8 mouse cellular contexts compared by ENCODE assay signal in genomic region chr8:110808495-110809472, GRCm38 (mm10). TPM values are rescaled to one million over a fixed set of nuclear protein-coding genes. Genes with fewer than 3 reads are reported as not detected.
DNase-seq lines count a peak whose midpoint lies in the region; ATAC-seq and TF ChIP-seq lines count a peak whose summit lies in the region.

No protein-coding gene starts in this region.

- no peaks in the 10 kb centered on the region for H3K27me3 ChIP-seq in hindbrain, embryonic 15.5 days
- no peaks in the 10 kb centered on the region for H3K27me3 ChIP-seq in hindbrain, embryonic 14.5 days (ENCODE audit: control insufficient read depth, insufficient read depth, low read length)
- no peaks in the 10 kb centered on the region for H3K27me3 ChIP-seq in embryonic facial prominence, embryonic 13.5 days
- H3K27me3 ChIP-seq in neural tube, embryonic 15.5 days (replicated peaks): no peaks in the 10 kb centered on the region

- 0 out of 2 replicates have a peak overlapping the region, but pooled peaks have one; percentile 15 for H3K27ac ChIP-seq in hindbrain, embryonic 15.5 days (replicated peaks)
- no peak overlapping the region for H3K27ac ChIP-seq in hindbrain, embryonic 14.5 days
- peak overlapping the region; percentile 50; the same call in 1 of the 2 replicates for H3K27ac ChIP-seq in ES-E14 (ENCODE audit: insufficient read depth, low read depth, low read length, poor library complexity, severe bottlenecking)
- H3K27ac ChIP-seq in embryonic facial prominence, embryonic 13.5 days: peak overlapping the region; percentile 77
- H3K27ac ChIP-seq in neural tube, embryonic 15.5 days (replicated peaks): 0 out of 2 replicates have a peak overlapping the region, but pooled peaks have one; percentile 6

- H3K4me1 ChIP-seq in hindbrain, embryonic 15.5 days (replicated peaks): no peaks in the 10 kb centered on the region
- H3K4me1 ChIP-seq in hindbrain, embryonic 14.5 days (replicated peaks; ENCODE audit: control insufficient read depth, insufficient read depth, low read length): no peaks in the 10 kb centered on the region
- H3K4me1 ChIP-seq in ES-E14 (ENCODE audit: control insufficient read depth in 2 of 2, insufficient read depth in 2 of 2, low read length in 2 of 2, poor library complexity in 1 of 2): peaks cover 0 to 12% of the 10 kb centered on the region in 2 experiments; a peak in 2 of 4 replicates
- H3K4me1 ChIP-seq in embryonic facial prominence, embryonic 13.5 days: peaks cover 31% of the 10 kb centered on the region
- no peaks in the 10 kb centered on the region for H3K4me1 ChIP-seq in neural tube, embryonic 15.5 days

- WGBS in hindbrain, embryonic 15.5 days: 64% methylated on average over 13 of the region's 13 CpGs
- WGBS in hindbrain, embryonic 14.5 days: 61% methylated on average over 13 of the region's 13 CpGs
- WGBS in embryonic facial prominence, embryonic 13.5 days: 43% methylated on average over 13 of the region's 13 CpGs
- 65% methylated on average over 13 of the region's 13 CpGs for WGBS in neural tube, embryonic 15.5 days

- in situ Hi-C loops in ES-E14 (cut with MboI; ENCODE audit: low sequenced_read_pairs in 2 of 2, unreplicated experiment in 2 of 2): no loop called here

- no peaks in the 10 kb centered on the region for H3K9me3 ChIP-seq in hindbrain, embryonic 15.5 days
- H3K9me3 ChIP-seq in hindbrain, embryonic 14.5 days (ENCODE audit: control insufficient read depth, low read length): no peaks in the 10 kb centered on the region
- no peaks in the 10 kb centered on the region for H3K9me3 ChIP-seq in ES-E14 (ENCODE audit: control insufficient read depth, insufficient read depth, low read depth, low read length)
- H3K9me3 ChIP-seq in embryonic facial prominence, embryonic 13.5 days: no peaks in the 10 kb centered on the region
- no peaks in the 10 kb centered on the region for H3K9me3 ChIP-seq in neural tube, embryonic 15.5 days (replicated peaks)

- H3K4me3 ChIP-seq in hindbrain, embryonic 15.5 days: no peak overlapping the region
- H3K4me3 ChIP-seq in hindbrain, embryonic 14.5 days (replicated peaks; ENCODE audit: low read length): no peak overlapping the region
- no peak overlapping the region for H3K4me3 ChIP-seq in ES-E14 (ENCODE audit: insufficient read depth in 1 of 2, low read depth in 1 of 2, low read length in 2 of 2, poor library complexity in 1 of 2, severe bottlenecking in 1 of 2)
- H3K4me3 ChIP-seq in embryonic facial prominence, embryonic 13.5 days: no peak overlapping the region
- no peak overlapping the region for H3K4me3 ChIP-seq in neural tube, embryonic 15.5 days (replicated peaks)

- peaks cover 52% of the 10 kb centered on the region for H3K36me3 ChIP-seq in hindbrain, embryonic 15.5 days
- H3K36me3 ChIP-seq in hindbrain, embryonic 14.5 days (replicated peaks; ENCODE audit: control insufficient read depth, insufficient read depth): peaks cover 56% of the 10 kb centered on the region
- H3K36me3 ChIP-seq in ES-E14 (ENCODE audit: control insufficient read depth, insufficient read depth, low read length, poor library complexity, severe bottlenecking): peaks cover 39% of the 10 kb centered on the region
- H3K36me3 ChIP-seq in embryonic facial prominence, embryonic 13.5 days: peaks cover 50% of the 10 kb centered on the region
- H3K36me3 ChIP-seq in neural tube, embryonic 15.5 days: peaks cover 52% of the 10 kb centered on the region

- no peak overlapping the region for H3K4me2 ChIP-seq in hindbrain, embryonic 15.5 days
- H3K4me2 ChIP-seq in hindbrain, embryonic 14.5 days (replicated peaks): no peak overlapping the region
- no peak overlapping the region for H3K4me2 ChIP-seq in embryonic facial prominence, embryonic 13.5 days
- no peak overlapping the region for H3K4me2 ChIP-seq in neural tube, embryonic 15.5 days

- H3K9ac ChIP-seq in hindbrain, embryonic 15.5 days: no peak overlapping the region
- H3K9ac ChIP-seq in hindbrain, embryonic 14.5 days: no peak overlapping the region
- no peak overlapping the region for H3K9ac ChIP-seq in ES-E14 (ENCODE audit: insufficient read depth, low read depth, low read length, poor library complexity, severe bottlenecking)
- 0 out of 2 replicates have a peak overlapping the region, but pooled peaks have one; percentile 4 for H3K9ac ChIP-seq in embryonic facial prominence, embryonic 13.5 days
- no peak overlapping the region for H3K9ac ChIP-seq in neural tube, embryonic 15.5 days (replicated peaks)

- no peak for DNase-seq in hindbrain, embryonic 14.5 days (ENCODE audit: low spot score)
- DNase-seq in ES-E14 (ENCODE audit: low read depth, low spot score): no peak
- DNase-seq in kidney, adult 11 months: peak; percentile 51
- no peak for DNase-seq in T-cell, adult 2 months (ENCODE audit: low spot score)
- DNase-seq in adrenal gland, postnatal 25 days: no peak

- no peak for ATAC-seq in hindbrain, embryonic 15.5 days (ENCODE audit: low FRiP score, low read depth)
- no peak for ATAC-seq in hindbrain, embryonic 14.5 days (ENCODE audit: low FRiP score)
- peak; percentile 65; the same call in 1 of the 2 replicates for ATAC-seq in embryonic facial prominence, embryonic 13.5 days (ENCODE audit: insufficient number of reproducible peaks, insufficient read depth, low FRiP score, low TSS enrichment, low read depth)
- ATAC-seq in neural tube, embryonic 15.5 days (ENCODE audit: low FRiP score): no peak

TF ChIP-seq in ES-E14, 5 proteins besides CTCF, POLR2A, EP300 and RAD21:
- TF ChIP-seq HCFC1 (IDR thresholded peaks at IDR 0.05; ENCODE audit: borderline replicate concordance, insufficient read depth, low read length): no peak
- TF ChIP-seq MAFK (IDR thresholded peaks at IDR 0.05; ENCODE audit: insufficient read depth, low read depth, low read length): peak; percentile 63

RNA-seq across cellular contexts. Expression of gene Il34, which starts 3.1 kb away (rescaled TPM):
- polyA plus RNA-seq in hindbrain, embryonic 15.5 days (2015; fragmentation: Nextera tagmentation; extraction: Ambion mirVana): 5.8 and 7.8 TPM in 2 replicates
- polyA plus RNA-seq in hindbrain, embryonic 14.5 days (2014; fragmentation: Nextera tagmentation; extraction: Ambion mirVana): 5.4 and 6.1 TPM in 2 replicates
- 4.6 and 5.4 TPM in 2 replicates for total RNA-seq in ES-E14 (2012; rRNA removed)
- polyA plus RNA-seq in embryonic facial prominence, embryonic 13.5 days (2015; fragmentation: Nextera tagmentation; extraction: Ambion mirVana): 0.60 and 2.3 TPM in 2 replicates
- 5.8 and 6.3 TPM in 2 replicates for polyA plus RNA-seq in neural tube, embryonic 15.5 days (2015; fragmentation: Nextera tagmentation; extraction: Ambion mirVana)
- total RNA-seq in adrenal gland, postnatal 25 days (2021): 21.6 and 38.6 TPM in 2 replicates

RNA-seq across cellular contexts. Expression of gene Cog4, which starts 37.6 kb away (rescaled TPM):
- 70.7 and 75.4 TPM in 2 replicates for polyA plus RNA-seq in hindbrain, embryonic 15.5 days (2015; fragmentation: Nextera tagmentation; extraction: Ambion mirVana)
- polyA plus RNA-seq in hindbrain, embryonic 14.5 days (2014; fragmentation: Nextera tagmentation; extraction: Ambion mirVana): 66.7 and 73.0 TPM in 2 replicates
- total RNA-seq in ES-E14 (2012; rRNA removed): 59.4 and 64.7 TPM in 2 replicates
- polyA plus RNA-seq in embryonic facial prominence, embryonic 13.5 days (2015; fragmentation: Nextera tagmentation; extraction: Ambion mirVana): 82.9 and 83.8 TPM in 2 replicates
- polyA plus RNA-seq in neural tube, embryonic 15.5 days (2015; fragmentation: Nextera tagmentation; extraction: Ambion mirVana): 74.1 and 78.9 TPM in 2 replicates
- total RNA-seq in adrenal gland, postnatal 25 days (2021): 75.8 and 100 TPM in 2 replicates

RNA-seq across cellular contexts. Expression of gene Sf3b3, which starts 37.8 kb away (rescaled TPM):
- polyA plus RNA-seq in hindbrain, embryonic 15.5 days (2015; fragmentation: Nextera tagmentation; extraction: Ambion mirVana): 90.7 and 94.2 TPM in 2 replicates
- 92.2 and 102 TPM in 2 replicates for polyA plus RNA-seq in hindbrain, embryonic 14.5 days (2014; fragmentation: Nextera tagmentation; extraction: Ambion mirVana)
- total RNA-seq in ES-E14 (2012; rRNA removed): 210 and 244 TPM in 2 replicates
- 158 and 170 TPM in 2 replicates for polyA plus RNA-seq in embryonic facial prominence, embryonic 13.5 days (2015; fragmentation: Nextera tagmentation; extraction: Ambion mirVana)
- 79.6 and 97.3 TPM in 2 replicates for polyA plus RNA-seq in neural tube, embryonic 15.5 days (2015; fragmentation: Nextera tagmentation; extraction: Ambion mirVana)
- total RNA-seq in adrenal gland, postnatal 25 days (2021): 81.6 and 86.5 TPM in 2 replicates
